Mouse (Mus musculus) layer of hippocampus, postnatal 14 days (tissue): ENCODE data around the gene Itpk1. TPM values are rescaled to one million over a fixed set of nuclear protein-coding genes. Genes with fewer than 3 reads are reported as not detected.

ENCODE experiments used
- DNase-seq, 2 experiments: peaks; one replicate each; pipeline ENCODE4 v3.0.0; 2021 to 2022; ENCODE audit warnings: low spot score in 2 of 2, mixed read lengths in 1 of 2
- total RNA-seq, 2 experiments: library from RNA; stranded (reverse); gene quantifications; 2 replicates each; pipeline ENCODE4 v1.2.3; 2021

Gene Itpk1
- total RNA-seq, 2 experiments from 2014 or later, result 57.8 to 67.6 TPM

- DNase-seq, result no peak
Observed at GRCm38 (mm10) chr12:102714654-102715395, 10.1 kb upstream of the Itpk1 start.

DNA sequence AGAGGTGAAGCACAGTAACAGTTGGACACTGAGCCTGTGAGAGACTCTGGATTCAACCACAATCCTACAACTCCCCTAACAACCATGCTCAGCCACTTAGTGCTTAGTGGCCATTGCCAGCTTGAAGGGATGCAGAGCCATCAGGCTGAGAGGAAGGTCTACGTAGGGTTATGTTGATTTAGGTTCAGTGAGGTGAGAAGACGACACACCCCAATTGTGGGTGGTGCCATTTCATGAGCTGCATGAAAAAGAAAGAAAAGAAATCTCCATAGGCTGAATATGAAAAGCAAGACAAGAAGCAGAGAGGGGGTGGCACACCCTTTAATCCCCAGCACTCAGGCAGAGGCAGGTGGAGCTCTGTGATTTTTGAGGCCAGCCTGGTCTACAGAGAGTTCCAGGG lies 9.4 kb upstream of the Itpk1 start:
- no peak for DNase-seq

DNA sequence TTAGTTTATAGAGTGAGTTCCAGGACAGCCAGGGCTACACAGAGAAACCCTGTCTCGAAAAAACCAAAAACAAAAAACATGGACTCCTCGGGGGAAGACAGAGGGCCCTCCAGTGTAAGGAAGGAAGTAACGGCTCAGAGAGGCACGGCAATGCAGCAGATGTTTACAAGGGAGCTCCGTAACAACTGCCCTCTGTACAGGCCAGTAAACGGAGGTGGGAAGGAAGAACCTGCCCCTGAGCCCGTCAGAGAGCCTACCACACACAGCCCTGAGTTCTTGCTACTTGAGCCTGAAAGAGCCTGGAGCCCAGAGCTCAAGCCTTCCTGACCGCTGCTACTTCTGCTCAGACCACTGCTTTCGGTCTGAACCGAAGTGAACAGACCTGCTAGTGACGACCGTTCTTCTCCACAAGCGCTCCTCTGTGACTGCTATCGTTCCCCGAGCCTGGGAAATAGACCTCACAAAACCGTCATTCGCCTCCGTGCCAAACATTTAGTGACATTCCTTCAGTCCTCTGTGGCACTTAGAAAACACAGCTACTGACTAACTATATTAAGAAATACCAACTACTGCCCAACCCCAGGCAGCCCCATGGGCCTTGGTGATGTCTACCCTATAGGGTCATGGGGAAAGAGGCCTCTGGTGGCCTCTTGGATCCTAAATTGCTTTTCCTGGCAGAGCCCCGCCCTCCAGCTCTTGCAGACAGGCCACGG lies 8.6 kb upstream of the Itpk1 start:
- DNase-seq, result no peak

DNA sequence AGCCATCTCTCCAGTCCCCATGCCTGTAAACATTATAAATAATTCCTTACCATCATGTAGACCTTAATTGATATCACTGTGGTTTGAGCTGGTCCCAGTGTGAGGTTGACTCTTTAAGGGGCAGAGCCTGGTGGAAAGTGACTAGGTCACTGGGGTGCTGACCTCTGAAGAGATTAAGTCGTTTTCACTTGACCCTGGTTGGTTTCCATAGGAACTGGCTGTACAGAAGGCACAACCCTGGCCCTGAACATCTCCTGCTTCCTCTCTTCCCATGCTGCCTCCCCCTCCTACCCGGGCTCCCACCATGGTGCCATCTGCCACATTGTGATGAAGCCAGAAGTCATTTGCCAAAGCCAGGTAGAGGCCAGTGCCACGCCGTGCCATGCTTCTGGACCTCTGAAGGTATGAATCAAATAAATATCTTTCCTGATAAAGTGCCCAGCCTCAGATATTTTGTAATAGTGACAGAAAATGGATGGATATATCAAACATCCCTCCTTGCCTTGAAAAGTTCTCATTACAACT lies 6.2 kb upstream of the Itpk1 start:
- DNase-seq, result no peak

GRCm38 (mm10) chr12:102709896-102710295 lies 5.2 kb upstream of the Itpk1 start:
- no peak for DNase-seq

- DNase-seq, result no peak
Observed at GRCm38 (mm10) chr12:102708220-102708619, 3.5 kb upstream of the Itpk1 start.

DNA sequence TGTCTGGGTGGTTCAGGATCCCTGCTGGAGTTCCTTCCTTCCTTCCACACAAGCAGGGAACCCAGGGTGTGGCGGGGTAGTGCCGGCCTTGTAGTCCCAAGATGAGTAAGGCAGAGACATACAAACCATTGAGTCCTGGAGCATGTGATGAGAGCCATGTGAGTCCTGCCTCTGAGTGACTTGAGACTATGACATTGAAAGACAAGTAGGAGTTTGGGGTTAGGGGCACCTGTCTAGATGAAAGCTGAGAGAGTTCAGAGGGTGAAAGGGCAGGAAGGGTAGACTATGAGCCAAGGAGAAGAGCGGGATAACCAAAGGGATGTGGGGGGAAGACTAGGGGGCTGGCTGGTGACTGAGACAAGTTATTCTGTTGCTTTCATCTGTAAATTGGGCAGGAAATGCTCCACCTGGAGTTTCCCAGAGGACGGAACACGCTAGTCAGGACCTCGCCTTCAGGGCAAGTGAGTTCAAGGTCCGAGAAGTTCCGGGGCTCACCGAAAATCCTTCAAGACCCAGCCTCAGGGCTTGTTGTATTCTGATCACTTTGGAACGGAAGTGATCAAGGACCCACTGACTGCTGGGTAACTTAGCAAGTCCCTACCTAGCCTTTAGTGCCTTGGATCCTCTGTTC lies 2.2 kb upstream of the Itpk1 start:
- no peak for DNase-seq

GRCm38 (mm10) chr12:102705906-102706640 lies 1.3 kb upstream of the Itpk1 start:
- DNase-seq, result no peak

DNA sequence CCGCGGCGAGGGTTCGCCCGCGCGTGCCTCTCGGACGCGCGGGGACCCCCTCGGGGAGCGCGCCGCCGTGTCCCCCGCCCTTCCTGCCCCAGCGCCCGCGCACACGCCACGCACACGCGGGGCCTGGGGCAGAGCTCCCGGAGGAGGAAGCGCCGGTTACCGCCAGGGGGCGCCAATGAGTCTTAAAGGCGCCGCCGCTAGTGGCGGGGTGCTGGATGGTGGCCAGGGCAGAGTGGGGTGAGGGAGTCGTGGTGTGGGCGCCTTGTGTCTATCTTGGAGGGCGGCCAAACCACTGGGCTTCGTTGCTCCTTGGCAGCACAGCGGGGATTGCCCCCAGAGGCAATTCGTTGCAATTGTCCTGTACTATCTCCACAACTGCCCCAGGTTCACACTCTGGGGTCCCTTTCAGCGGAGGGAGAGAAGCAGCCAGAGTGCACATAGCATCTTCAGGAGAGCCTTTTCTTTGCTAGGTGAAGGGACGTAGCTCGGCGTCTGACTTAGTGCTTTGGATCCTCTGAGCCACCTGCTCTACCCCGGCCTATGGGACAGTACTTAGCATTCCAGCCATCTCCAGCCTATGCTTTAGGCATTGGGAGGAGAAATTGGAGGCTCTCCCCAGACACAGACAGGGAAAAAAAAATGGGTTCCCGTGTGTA lies 614 bp upstream of the Itpk1 start:
- peak; percentile 87 to 90 for DNase-seq

DNA sequence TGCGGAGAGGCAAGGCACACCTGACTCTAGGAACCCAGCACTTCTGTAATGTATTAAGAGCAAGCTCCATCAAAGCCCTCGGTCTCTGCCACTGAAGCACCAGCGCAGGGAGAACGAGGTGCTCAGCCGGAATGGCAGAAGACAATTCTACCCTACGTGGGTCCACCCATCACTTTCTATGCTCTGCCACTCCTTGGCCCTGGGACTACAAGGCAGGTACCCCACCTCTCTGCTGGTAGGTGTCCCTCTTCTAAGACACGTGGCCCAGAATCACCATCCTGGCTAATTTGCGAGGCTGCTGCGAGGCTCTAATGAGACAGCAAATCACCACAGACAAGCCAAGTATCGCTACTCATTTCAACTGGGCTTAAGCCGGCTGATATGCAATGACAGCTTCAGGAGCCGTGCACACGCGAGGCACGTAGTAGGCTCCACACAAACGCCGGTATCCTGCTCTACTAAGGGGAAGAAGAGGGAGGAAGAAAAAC lies 765 bp downstream of the Itpk1 start:
- DNase-seq, result no peak

- DNase-seq, result no peak
Observed at GRCm38 (mm10) chr12:102703441-102703840, 1.3 kb downstream of the Itpk1 start.

DNA sequence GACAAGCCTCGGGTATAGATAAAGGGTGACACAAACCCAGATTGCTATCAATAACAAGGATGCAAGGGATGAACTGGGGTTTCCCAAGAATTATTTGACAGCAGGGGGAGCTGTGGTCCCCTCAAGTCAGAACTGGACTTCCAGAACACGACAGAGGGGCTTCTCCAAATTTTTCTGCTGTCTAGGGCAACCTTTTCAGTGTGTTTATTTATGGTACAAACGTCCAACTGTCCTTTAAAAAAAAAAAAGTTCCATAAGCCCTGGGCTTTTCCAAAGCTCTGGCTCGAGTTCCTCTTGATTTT lies 1.7 kb downstream of the Itpk1 start:
- peak in 1 of 2 experiments; percentile 71 for DNase-seq

DNA sequence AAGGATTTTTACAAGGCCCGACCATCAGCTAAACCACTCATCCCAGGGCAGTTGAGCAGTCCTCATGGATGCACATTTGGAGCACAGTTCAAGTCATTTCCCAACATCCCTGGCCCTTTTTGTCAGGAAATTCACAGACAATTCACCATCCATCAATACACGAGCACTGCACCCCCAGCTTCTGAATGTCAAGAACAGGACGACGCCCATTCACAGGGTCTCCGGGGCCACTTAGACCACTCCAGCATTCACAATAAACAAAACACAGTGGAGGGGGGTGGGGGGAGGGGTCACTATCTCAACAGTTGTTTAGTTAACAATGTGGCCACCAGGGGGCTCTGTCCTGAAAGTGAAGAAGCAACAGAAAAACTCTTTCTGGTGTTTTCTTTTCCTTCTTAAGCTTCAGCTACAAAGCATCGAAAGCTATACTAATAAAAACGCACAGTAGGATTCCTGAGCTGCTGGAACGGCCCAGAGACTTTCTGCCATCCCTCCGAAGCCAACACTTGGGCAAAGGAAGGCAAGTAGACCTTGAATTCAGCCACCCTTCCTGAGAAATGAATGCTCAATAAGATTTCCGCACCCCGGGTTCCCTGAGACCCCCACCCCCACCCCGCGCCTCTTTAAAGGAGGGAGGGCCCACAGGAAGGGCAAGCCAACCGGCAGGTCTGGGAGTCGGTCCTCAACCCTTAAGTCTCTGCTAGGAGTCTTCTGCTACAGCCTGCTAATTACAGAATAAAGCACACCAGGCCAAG lies 2.2 kb downstream of the Itpk1 start:
- peak; percentile 70 to 85 for DNase-seq

GRCm38 (mm10) chr12:102701691-102702207 lies 3.0 kb downstream of the Itpk1 start:
- no peak for DNase-seq

GRCm38 (mm10) chr12:102700453-102700852 lies 4.3 kb downstream of the Itpk1 start:
- DNase-seq, result no peak

DNA sequence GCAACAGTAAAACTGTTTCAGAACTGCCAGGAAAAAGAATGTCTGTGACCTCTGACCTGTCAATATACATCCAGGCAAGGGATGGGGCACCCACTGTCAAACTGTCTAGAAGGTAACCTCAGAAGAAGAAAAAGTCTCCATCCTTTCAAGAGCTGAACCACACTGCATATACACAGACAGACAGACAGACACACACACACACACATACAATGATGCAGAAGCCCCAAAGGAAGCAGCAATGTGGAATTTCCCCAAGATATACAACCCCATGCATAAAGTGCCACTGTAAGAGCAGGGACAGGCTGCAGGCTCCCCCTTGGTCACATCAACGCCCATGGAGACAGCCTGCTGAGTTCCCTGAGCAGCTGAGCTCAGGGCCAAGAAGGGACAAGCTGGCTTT lies 5.6 kb downstream of the Itpk1 start:
- DNase-seq, result no peak

DNA sequence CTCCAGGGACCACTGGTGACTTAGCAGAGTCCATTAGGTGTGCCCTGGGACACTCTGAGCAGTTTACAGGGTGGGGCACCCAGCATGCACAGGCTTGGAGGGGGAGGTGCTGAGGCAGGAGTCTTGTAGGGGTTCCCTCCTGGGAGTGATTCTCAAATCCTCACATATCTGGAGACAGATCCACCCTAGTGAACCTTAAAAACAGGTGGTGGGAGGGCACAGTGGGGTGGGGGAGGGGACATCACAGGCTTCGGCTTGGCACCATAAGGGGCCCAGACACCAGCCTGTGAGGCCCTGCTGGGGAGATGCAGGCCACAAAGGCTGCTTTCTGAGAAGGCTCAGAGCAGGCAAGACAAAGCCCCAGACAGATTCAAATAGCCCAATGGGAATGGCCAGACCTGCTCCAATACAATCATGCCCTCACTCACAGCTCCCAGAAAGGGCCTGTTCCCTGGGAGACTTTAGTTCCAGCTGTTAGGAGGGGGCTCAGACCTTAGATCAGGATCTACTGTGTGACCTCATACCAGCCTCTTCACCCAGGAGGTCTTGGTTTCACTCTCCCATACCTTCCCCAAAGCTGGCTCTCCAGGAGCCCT lies 6.5 kb downstream of the Itpk1 start:
- DNase-seq, result no peak

- DNase-seq, result no peak
Observed at GRCm38 (mm10) chr12:102697381-102697780, 7.3 kb downstream of the Itpk1 start.

DNA sequence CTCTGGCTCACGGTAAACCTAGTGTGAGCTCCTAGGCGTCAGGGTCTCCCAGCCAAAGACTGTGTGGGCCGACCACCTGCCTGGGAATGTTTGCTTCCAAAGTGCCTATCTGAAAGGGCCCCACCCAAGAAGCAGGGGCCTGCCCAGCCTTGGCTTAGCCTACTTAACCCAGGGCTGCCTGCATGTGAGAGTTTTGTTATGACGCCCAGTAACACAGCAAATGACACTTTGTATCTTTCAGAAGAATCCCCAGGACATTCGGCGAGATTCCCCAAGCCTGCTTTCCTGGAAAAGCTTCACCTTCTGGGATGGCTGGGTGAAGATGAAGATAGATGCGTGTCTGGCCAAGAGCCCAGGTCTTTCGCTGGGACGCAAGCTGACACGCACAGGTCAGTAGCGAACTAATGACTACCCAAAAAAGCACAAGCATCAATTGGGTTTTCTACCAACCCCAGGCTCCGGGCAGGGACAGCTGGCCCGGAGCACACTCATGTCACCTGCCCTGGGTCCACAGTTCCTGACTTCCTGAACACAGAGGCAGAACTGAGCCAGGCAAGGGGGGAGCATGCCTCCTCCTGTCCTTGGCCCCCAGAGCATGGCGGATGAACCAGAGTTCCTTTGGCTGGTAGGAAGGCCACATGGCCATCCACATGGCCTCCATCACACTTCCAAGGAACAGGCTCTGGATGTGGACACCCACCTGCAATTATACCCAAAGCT lies 7.9 kb downstream of the Itpk1 start:
- no peak for DNase-seq
